Mouse (Mus musculus): ENCODE data around the gene Pi4kb. TPM values are rescaled to one million over a fixed set of nuclear protein-coding genes. Genes with fewer than 3 reads are reported as not detected.
A peak's percentile ranks its signal among the peaks of the same experiment; 100 is the strongest.

The Pi4kb gene
- polyA plus RNA-seq, 1 experiment from 2014 or later, result 20.7 TPM

DNA sequence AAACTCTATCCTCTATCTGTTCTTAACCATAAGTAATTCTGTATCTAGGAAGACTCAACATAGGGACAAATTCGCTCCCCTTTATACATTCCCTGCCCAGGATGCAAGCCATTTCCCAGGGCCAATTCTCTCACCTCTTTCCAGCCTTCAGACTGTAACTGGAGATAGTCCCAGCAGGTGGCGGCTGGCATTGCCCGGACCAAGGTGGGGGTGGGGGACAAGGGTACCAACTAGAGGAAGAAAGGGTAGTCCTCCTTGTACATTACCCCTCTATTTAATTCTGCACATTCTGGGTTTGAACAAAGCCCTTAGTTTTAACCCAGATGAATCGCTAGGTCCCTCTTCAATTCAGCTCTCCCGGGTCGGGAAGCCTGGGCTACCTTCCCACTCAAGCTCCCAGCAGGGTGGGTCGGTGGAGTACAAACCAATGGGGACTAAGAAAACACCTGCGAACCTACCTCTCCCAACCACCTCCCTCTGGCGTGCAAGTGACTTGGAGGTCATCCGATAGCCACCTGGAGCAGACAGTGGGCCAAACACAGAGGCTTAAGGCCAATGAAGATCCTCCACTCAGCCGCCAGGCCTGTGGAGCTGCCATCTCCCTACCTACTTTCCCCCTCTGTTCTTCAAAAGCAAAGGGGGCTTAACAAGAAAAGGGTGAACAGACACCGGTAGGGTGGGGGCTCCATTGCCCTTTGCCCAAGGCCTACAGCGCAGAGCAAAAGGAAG, 39.3 kb downstream of the Pi4kb start:
- H3K4me1 ChIP-seq (replicated peaks; ENCODE audit: insufficient read depth, low read length), result 0 out of 2 replicates have a peak, but pooled peaks cover 10% of the 10 kb centered on the region
- H3K4me3 ChIP-seq (replicated peaks; ENCODE audit: low read depth, low read length), result peak overlapping the region; percentile 54
- H3K27ac ChIP-seq, result peak overlapping the region; percentile 81
- peak overlapping the region; percentile 79 for H3K4me2 ChIP-seq (ENCODE audit: low read length)
- peak overlapping the region; percentile 74 for H3K9ac ChIP-seq (ENCODE audit: low read depth, low read length)
- TF ChIP-seq CTCF (IDR thresholded peaks at IDR 0.05; ENCODE audit: low read depth), result peak; percentile 39; the same call in 1 of the 2 replicates
- no peaks in the 10 kb centered on the region for H3K9me3 ChIP-seq (replicated peaks; ENCODE audit: low read length)
- 9% methylated on average over 13 of the region's 13 CpGs for WGBS
- DNase-seq (ENCODE audit: low spot score) (no peak), ATAC-seq (replicated peaks; ENCODE audit: low FRiP score, low read depth) (no peak)
- H3K36me3 ChIP-seq (ENCODE audit: insufficient read depth, low read length), result peaks cover 31% of the 10 kb centered on the region
- no peaks in the 10 kb centered on the region for H3K27me3 ChIP-seq (ENCODE audit: insufficient read depth, low read length)

DNA sequence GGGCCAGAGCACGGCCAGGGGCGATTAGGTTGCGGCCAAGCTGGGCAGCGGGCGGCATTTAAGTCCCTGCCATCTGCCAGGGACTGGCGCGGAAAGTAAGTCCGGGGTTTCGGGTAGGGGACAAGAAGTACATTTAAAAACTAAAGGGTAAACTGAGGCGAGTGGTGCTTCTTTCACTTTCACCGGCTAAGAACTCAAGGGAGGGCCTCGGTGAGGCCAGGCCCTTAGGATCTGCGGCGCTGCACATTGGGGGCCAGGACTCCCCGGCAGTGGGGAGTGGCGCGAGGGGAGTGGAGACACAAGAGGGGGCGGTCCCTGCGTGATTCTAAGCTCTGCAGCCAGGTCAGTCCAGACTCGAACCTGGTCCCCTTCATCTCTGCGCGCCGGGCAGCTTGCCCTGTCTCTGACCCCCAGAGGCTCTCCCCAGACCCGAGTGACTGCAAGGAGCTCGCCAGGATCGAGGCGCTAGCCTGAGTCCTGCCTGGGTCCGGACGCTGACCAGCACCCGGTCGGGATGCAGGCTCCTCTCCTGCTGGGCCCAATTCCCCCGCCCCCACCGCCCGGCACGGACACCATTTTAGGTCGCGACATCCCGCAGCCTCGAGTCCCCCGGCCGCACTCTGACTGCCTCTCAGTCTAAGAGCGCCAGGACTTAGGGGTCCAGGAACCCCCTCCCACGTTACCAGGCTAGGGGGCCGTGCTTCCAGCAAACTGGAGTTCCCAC, 40.1 kb downstream of the Pi4kb start:
- Histone ChIP-seq H3K36me3 (ENCODE audit: insufficient read depth, low read length) (peaks cover 24% of the 10 kb centered on the region), H3K9ac (ENCODE audit: low read depth, low read length) (peak overlapping the region; percentile 74), H3K27me3 (ENCODE audit: insufficient read depth, low read length) (no peaks in the 10 kb centered on the region), H3K27ac (peak overlapping the region; percentile 81), H3K9me3 (replicated peaks; ENCODE audit: low read length) (no peaks in the 10 kb centered on the region), H3K4me1 (replicated peaks; ENCODE audit: insufficient read depth, low read length) (0 out of 2 replicates have a peak, but pooled peaks cover 10% of the 10 kb centered on the region), H3K4me3 (replicated peaks; ENCODE audit: low read depth, low read length) (peak overlapping the region; percentile 54), H3K4me2 (ENCODE audit: low read length) (peak overlapping the region; percentile 79)
- peak; percentile 1; the same call in 1 of the 2 replicates for ATAC-seq (replicated peaks; ENCODE audit: low FRiP score, low read depth)
- WGBS, result under 1% methylated on average over 43 of the region's 44 CpGs
- peak; percentile 46 for DNase-seq (ENCODE audit: low spot score)
- no peak for TF ChIP-seq CTCF (IDR thresholded peaks at IDR 0.05; ENCODE audit: low read depth)

DNA sequence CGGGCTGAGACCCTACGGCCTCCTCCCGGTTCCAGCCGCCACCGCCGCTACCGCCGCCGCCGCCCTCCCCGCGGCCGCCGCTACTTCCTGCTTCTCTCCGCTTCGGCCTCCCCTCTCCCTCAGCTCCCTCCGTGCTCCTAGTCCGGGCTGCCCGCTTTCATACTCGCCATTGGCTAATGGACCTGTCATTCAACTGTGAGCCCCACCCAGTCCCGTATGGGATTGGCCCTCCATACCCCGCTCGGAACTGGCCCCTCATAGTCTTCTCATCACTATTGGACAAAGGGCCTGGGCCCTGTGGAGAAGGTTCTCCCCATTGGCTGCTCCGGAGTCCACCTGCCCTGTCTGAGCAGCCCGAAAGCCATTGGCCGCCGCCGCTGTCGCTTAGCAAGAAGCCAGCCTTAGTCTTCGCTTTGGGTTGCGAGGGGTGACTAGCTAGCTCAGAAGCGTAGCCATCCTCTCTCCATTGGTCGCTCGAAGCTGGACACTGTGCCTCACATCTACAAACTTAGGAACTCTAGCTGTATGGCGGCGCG, 40.9 kb downstream of the Pi4kb start, which contains the start of gene Zfp687:
Gene Zfp687, minus strand, starts transcription at position 112 of the 536 bp plus-strand sequence.
- DNase-seq (ENCODE audit: low spot score) (peak; percentile 100), ATAC-seq (replicated peaks; ENCODE audit: low FRiP score, low read depth) (peak; percentile 99)
- Histone ChIP-seq H3K9ac (ENCODE audit: low read depth, low read length) (peak within 1 kb of the TSS; percentile 74), H3K27ac (peak within 1 kb of the TSS; percentile 92), H3K9me3 (replicated peaks; ENCODE audit: low read length) (no peaks in the 10 kb centered on the region), H3K27me3 (ENCODE audit: insufficient read depth, low read length) (no peaks in the 10 kb centered on the region), H3K4me2 (ENCODE audit: low read length) (peak within 1 kb of the TSS; percentile 79), H3K4me1 (replicated peaks; ENCODE audit: insufficient read depth, low read length) (0 out of 2 replicates have a peak, but pooled peaks cover 10% of the 10 kb centered on the region), H3K4me3 (replicated peaks; ENCODE audit: low read depth, low read length) (peak within 1 kb of the TSS; percentile 54), H3K36me3 (ENCODE audit: insufficient read depth, low read length) (peaks cover 18% of the 10 kb centered on the region)
- no peak for TF ChIP-seq CTCF (IDR thresholded peaks at IDR 0.05; ENCODE audit: low read depth)
- under 1% methylated on average over 37 of the region's 37 CpGs for WGBS

DNA sequence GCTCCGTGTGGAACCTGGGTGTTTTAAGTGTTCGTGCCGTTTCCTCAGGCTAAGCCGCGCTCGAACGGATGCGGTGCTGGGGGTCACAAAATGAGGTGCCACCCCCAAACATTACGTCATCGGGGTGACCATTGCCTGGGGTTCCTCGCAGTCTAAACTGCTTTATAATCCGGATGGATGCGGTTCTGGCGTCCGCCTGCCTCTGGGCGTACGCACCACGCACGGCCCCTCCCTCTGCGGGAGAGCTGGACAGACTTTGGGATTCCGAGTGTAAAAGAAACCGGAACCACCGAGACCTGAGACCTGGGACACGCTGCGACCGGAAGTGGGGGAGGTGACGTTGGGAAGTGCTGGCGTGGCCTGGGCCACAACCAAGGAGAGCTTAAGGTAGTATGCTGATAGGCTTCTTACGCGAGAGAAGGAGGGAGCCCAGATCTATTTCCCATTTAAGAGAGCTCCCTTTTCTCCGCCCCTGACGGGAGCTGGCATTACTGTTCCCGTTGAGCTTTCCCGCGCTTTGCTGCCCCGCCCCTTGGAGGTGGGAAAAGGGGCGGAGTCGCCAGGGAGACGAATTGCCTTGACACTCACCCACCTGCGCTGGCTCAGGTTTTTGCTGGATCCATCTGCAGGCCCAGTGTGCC, 41.5 kb downstream of the Pi4kb start:
- peaks cover 11% of the 10 kb centered on the region for H3K36me3 ChIP-seq (ENCODE audit: insufficient read depth, low read length)
- peak overlapping the region; percentile 61 for H3K9ac ChIP-seq (ENCODE audit: low read depth, low read length)
- peak overlapping the region; percentile 54 for H3K4me3 ChIP-seq (replicated peaks; ENCODE audit: low read depth, low read length)
- no peaks in the 10 kb centered on the region for H3K27me3 ChIP-seq (ENCODE audit: insufficient read depth, low read length)
- peak overlapping the region; percentile 92 for H3K27ac ChIP-seq
- WGBS, result under 1% methylated on average over 40 of the region's 40 CpGs
- H3K4me1 ChIP-seq (replicated peaks; ENCODE audit: insufficient read depth, low read length), result 0 out of 2 replicates have a peak, but pooled peaks cover 10% of the 10 kb centered on the region
- H3K4me2 ChIP-seq (ENCODE audit: low read length), result peak overlapping the region; percentile 62
- TF ChIP-seq CTCF (IDR thresholded peaks at IDR 0.05; ENCODE audit: low read depth), result no peak
- peak; percentile 81 for ATAC-seq (replicated peaks; ENCODE audit: low FRiP score, low read depth)
- peak; percentile 98 for DNase-seq (ENCODE audit: low spot score)
- H3K9me3 ChIP-seq (replicated peaks; ENCODE audit: low read length), result no peaks in the 10 kb centered on the region

DNA sequence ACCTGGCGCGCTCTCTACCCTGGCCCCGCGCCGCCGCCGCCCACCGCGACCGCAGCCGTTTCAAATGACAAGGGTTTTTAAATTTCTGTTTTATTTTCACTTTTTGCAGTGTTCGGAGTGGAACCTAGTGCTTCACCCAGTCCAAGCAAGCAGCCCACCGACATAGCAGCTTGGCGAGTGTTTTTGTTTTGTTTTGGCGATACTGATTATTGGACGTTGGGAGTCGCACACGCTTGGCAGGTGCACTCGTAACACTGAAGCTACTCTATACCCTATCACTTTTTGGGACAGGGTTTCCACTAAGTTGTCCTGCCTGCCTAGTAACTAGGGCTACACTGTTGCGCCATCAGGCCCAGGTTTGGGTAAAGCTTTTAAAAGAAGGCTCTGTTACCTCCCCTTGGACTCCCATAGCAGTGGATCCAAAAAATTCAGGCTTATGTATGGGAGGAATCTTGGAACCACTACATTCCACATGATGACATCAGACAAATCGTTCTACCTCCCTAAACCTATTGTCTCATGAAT, 42.1 kb downstream of the Pi4kb start:
- no peak for ATAC-seq (replicated peaks; ENCODE audit: low FRiP score, low read depth)
- TF ChIP-seq CTCF (IDR thresholded peaks at IDR 0.05; ENCODE audit: low read depth), result no peak

More for the DNA sequence above, 42.1 kb downstream of the Pi4kb start:
- Histone ChIP-seq H3K9ac (ENCODE audit: low read depth, low read length) (peak overlapping the region; percentile 61), H3K4me2 (ENCODE audit: low read length) (peak overlapping the region; percentile 62), H3K4me3 (replicated peaks; ENCODE audit: low read depth, low read length) (peak overlapping the region; percentile 54), H3K27ac (peak overlapping the region; percentile 92), H3K36me3 (ENCODE audit: insufficient read depth, low read length) (peaks cover 6% of the 10 kb centered on the region; the same call in 1 of the 2 replicates), H3K27me3 (ENCODE audit: insufficient read depth, low read length) (no peaks in the 10 kb centered on the region), H3K4me1 (replicated peaks; ENCODE audit: insufficient read depth, low read length) (0 out of 2 replicates have a peak, but pooled peaks cover 10% of the 10 kb centered on the region), H3K9me3 (replicated peaks; ENCODE audit: low read length) (no peaks in the 10 kb centered on the region)
- 4% methylated on average over 21 of the region's 21 CpGs for WGBS
- DNase-seq (ENCODE audit: low spot score), result no peak

All from kidney, postnatal 0 days (tissue).